8 mouse cellular contexts compared by ENCODE assay signal in the genomic region with DNA sequence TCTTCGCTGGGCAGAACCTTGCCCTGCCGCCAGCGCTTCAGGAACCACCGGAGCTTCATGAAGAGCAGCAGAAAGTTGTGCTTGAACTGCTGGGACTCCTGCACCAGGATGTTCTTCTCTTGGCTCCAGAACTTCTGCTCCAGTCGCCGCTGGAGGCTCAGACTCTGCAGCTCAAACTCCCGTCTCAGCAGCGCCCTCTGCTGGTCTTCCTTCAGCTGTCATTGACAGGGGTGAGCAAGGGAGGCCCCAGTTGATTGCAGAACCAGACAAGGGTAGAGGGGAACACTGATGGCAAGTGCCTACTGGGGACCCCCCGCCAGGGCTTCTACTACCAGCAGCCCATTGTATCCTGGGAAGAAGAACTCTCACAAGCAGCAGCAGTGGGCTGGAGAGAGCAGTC. TPM values are rescaled to one million over a fixed set of nuclear protein-coding genes. Genes with fewer than 3 reads are reported as not detected.
DNase-seq lines count a peak whose midpoint lies in the region; ATAC-seq and TF ChIP-seq lines count a peak whose summit lies in the region.

No protein-coding gene starts in this region.

- no peaks in the 10 kb centered on the region for H3K27me3 ChIP-seq in kidney, adult 2 months (replicated peaks; ENCODE audit: control insufficient read depth, insufficient read depth, low read length)
- H3K27me3 ChIP-seq in liver, adult 2 months (ENCODE audit: control insufficient read depth, insufficient read depth, low read length), result no peaks in the 10 kb centered on the region
- no peaks in the 10 kb centered on the region for H3K27me3 ChIP-seq in neural tube, embryonic 11.5 days (ENCODE audit: control insufficient read depth, insufficient read depth, low read length)
- no peaks in the 10 kb centered on the region for H3K27me3 ChIP-seq in testis, adult 2 months (ENCODE audit: control insufficient read depth, insufficient read depth, low read length)

- TF ChIP-seq POLR2A in kidney, adult 2 months (IDR thresholded peaks at IDR 0.05; ENCODE audit: low read depth, low read length), result no peak
- no peak for TF ChIP-seq POLR2A in liver, adult 2 months (IDR thresholded peaks at IDR 0.05; ENCODE audit: extremely low read depth, insufficient read depth, low read length)
- TF ChIP-seq POLR2A in testis, adult 2 months (IDR thresholded peaks at IDR 0.05; ENCODE audit: control insufficient read depth, low read depth, low read length), result no peak

- 38% methylated on average over 9 of the region's 9 CpGs for WGBS in kidney, adult 2 months
- WGBS in liver, adult 2 months, result 38% methylated on average over 9 of the region's 9 CpGs
- 48% methylated on average over 9 of the region's 9 CpGs for WGBS in neural tube, embryonic 11.5 days

- no peak overlapping the region for H3K27ac ChIP-seq in kidney, adult 2 months (ENCODE audit: insufficient read depth, low read depth, low read length)
- no peak overlapping the region for H3K27ac ChIP-seq in liver, adult 2 months (replicated peaks; ENCODE audit: insufficient read depth, low read depth, low read length)
- H3K27ac ChIP-seq in neural tube, embryonic 11.5 days (ENCODE audit: low read depth, low read length), result no peak overlapping the region
- no peak overlapping the region for H3K27ac ChIP-seq in testis, adult 2 months (ENCODE audit: control insufficient read depth, insufficient read depth, low read depth, low read length)

- no peak overlapping the region for H3K4me3 ChIP-seq in kidney, adult 2 months (ENCODE audit: insufficient read depth, low read depth, low read length)
- H3K4me3 ChIP-seq in liver, adult 2 months (ENCODE audit: insufficient read depth, low read depth, low read length), result no peak overlapping the region
- no peak overlapping the region for H3K4me3 ChIP-seq in neural tube, embryonic 11.5 days (ENCODE audit: low read depth, low read length)
- H3K4me3 ChIP-seq in testis, adult 2 months (ENCODE audit: control insufficient read depth, low read depth, low read length), result no peak overlapping the region

- H3K4me2 ChIP-seq in neural tube, embryonic 11.5 days (ENCODE audit: low read depth), result no peak overlapping the region

- DNase-seq in ovary, postnatal 10 days (ENCODE audit: low spot score), result peak; percentile 63
- no peak for DNase-seq in ovary, adult 18-20 months (ENCODE audit: low spot score)
- DNase-seq in gastrocnemius, postnatal 10 days, result peak; percentile 94
- DNase-seq in kidney, adult 2 months, result peak; percentile 84
- DNase-seq in liver, adult 2 months (ENCODE audit: extremely low read depth, low read depth, low spot score), result peak; percentile 40
- DNase-seq in neural tube, embryonic 11.5 days (ENCODE audit: low spot score), result peak; percentile 81

- no peaks in the 10 kb centered on the region for H3K79me2 ChIP-seq in liver, adult 2 months (ENCODE audit: control insufficient read depth, insufficient read depth, low read length)

- peak; percentile 86 for TF ChIP-seq CTCF in kidney, adult 2 months (conservative IDR thresholded peaks at IDR 0.05; ENCODE audit: insufficient read depth, insufficient read length, low read depth, low read length)
- peak; percentile 95 for TF ChIP-seq CTCF in liver, adult 2 months (IDR thresholded peaks at IDR 0.05; ENCODE audit: low read depth, low read length)
- TF ChIP-seq CTCF in testis, adult 2 months (IDR thresholded peaks at IDR 0.05; ENCODE audit: control insufficient read depth, insufficient read depth, insufficient replicate concordance, low read depth, low read length), result peak; percentile 82; the same call in 1 of the 2 replicates

- no peaks in the 10 kb centered on the region for H3K9me3 ChIP-seq in neural tube, embryonic 11.5 days (ENCODE audit: control insufficient read depth, low read length)

- H3K36me3 ChIP-seq in kidney, adult 2 months (ENCODE audit: control insufficient read depth, insufficient read depth, low read length), result no peaks in the 10 kb centered on the region; the same call in 1 of the 2 replicates
- no peaks in the 10 kb centered on the region; the same call in 1 of the 2 replicates for H3K36me3 ChIP-seq in liver, adult 2 months (ENCODE audit: control insufficient read depth, insufficient read depth, low read length)
- H3K36me3 ChIP-seq in neural tube, embryonic 11.5 days (ENCODE audit: control insufficient read depth, insufficient read depth, low read length), result peaks cover 56% of the 10 kb centered on the region
- no peaks in the 10 kb centered on the region for H3K36me3 ChIP-seq in testis, adult 2 months (ENCODE audit: control insufficient read depth, insufficient read depth, low read length)

- H3K9ac ChIP-seq in liver, adult 2 months (ENCODE audit: low read depth, low read length), result no peak overlapping the region
- no peak overlapping the region for H3K9ac ChIP-seq in neural tube, embryonic 11.5 days (ENCODE audit: low read length)

- ATAC-seq in common myeloid progenitor, adult 5-6 weeks (replicated peaks; ENCODE audit: low read depth, poor library complexity, severe bottlenecking), result peak; percentile 64
- no peak for ATAC-seq in neural tube, embryonic 11.5 days (ENCODE audit: insufficient read depth, low FRiP score, low TSS enrichment)

- no peaks in the 10 kb centered on the region for H3K4me1 ChIP-seq in kidney, adult 2 months (ENCODE audit: control insufficient read depth, insufficient read depth, low read length)
- H3K4me1 ChIP-seq in liver, adult 2 months (ENCODE audit: control insufficient read depth, insufficient read depth, low read length), result no peaks in the 10 kb centered on the region
- H3K4me1 ChIP-seq in neural tube, embryonic 11.5 days (ENCODE audit: control insufficient read depth, insufficient read depth, low read length), result no peaks in the 10 kb centered on the region
- no peaks in the 10 kb centered on the region for H3K4me1 ChIP-seq in testis, adult 2 months (ENCODE audit: control insufficient read depth, insufficient read depth, low read length)

RNA-seq across cellular contexts. Expression of a gene that starts 23.9 kb away (rescaled TPM):
- total RNA-seq in common myeloid progenitor, adult 5-6 weeks (2017), result 29.0 and 42.4 TPM in 2 replicates
- total RNA-seq in gastrocnemius, postnatal 10 days (2021), result 1 to 10 TPM; 5.3 to 6.0 TPM
- 2.0 and 2.4 TPM in 2 replicates for polyA plus RNA-seq in kidney, adult 2 months (2012; rRNA removed)
- total RNA-seq in liver, adult 2 months (2014; rRNA removed), result 1.0 TPM in 2 replicates
- polyA plus RNA-seq in liver, adult 2 months (2012; rRNA removed), result 0.10 and 0.49 TPM in 2 replicates
- 41.6 and 48.7 TPM in 2 replicates for polyA plus RNA-seq in neural tube, embryonic 11.5 days (2014; fragmentation: Nextera tagmentation; extraction: Ambion mirVana)
- polyA plus RNA-seq in testis, adult 2 months (2012; rRNA removed), result 20.9 and 25.9 TPM in 2 replicates

RNA-seq across cellular contexts. Expression of a gene that starts 38.9 kb away (rescaled TPM):
- total RNA-seq in common myeloid progenitor, adult 5-6 weeks (2017), result 41.5 and 42.7 TPM in 2 replicates
- total RNA-seq in gastrocnemius, postnatal 10 days (2021), result 10 to 100 TPM; 22.5 to 26.1 TPM
- polyA plus RNA-seq in kidney, adult 2 months (2012; rRNA removed), result 97.8 and 102 TPM in 2 replicates
- total RNA-seq in liver, adult 2 months (2014; rRNA removed), result 9.1 and 9.7 TPM in 2 replicates
- 17.6 and 20.8 TPM in 2 replicates for polyA plus RNA-seq in liver, adult 2 months (2012; rRNA removed)
- polyA plus RNA-seq in neural tube, embryonic 11.5 days (2014; fragmentation: Nextera tagmentation; extraction: Ambion mirVana), result 54.2 and 58.9 TPM in 2 replicates
- 344 and 368 TPM in 2 replicates for polyA plus RNA-seq in testis, adult 2 months (2012; rRNA removed)

RNA-seq across cellular contexts. Expression of a gene that starts 48.2 kb away (rescaled TPM):
- total RNA-seq in common myeloid progenitor, adult 5-6 weeks (2017), result 5.6 and 7.0 TPM in 2 replicates
- total RNA-seq in gastrocnemius, postnatal 10 days (2021), result 10 to 100 TPM; 15.4 to 20.3 TPM
- polyA plus RNA-seq in kidney, adult 2 months (2012; rRNA removed), result 5.3 and 5.4 TPM in 2 replicates
- 1.0 and 2.6 TPM in 2 replicates for total RNA-seq in liver, adult 2 months (2014; rRNA removed)
- polyA plus RNA-seq in liver, adult 2 months (2012; rRNA removed), result 1.1 and 1.5 TPM in 2 replicates
- 6.6 and 7.6 TPM in 2 replicates for polyA plus RNA-seq in neural tube, embryonic 11.5 days (2014; fragmentation: Nextera tagmentation; extraction: Ambion mirVana)
- 3.3 and 4.5 TPM in 2 replicates for polyA plus RNA-seq in testis, adult 2 months (2012; rRNA removed)

RNA-seq across cellular contexts. Expression of a gene that starts 56.1 kb away (rescaled TPM):
- total RNA-seq in common myeloid progenitor, adult 5-6 weeks (2017), result not detected in 2 replicates
- total RNA-seq in gastrocnemius, postnatal 10 days (2021), result not detected
- 11.3 and 12.2 TPM in 2 replicates for polyA plus RNA-seq in kidney, adult 2 months (2012; rRNA removed)
- total RNA-seq in liver, adult 2 months (2014; rRNA removed), result not detected in 2 replicates
- not detected in 2 replicates for polyA plus RNA-seq in liver, adult 2 months (2012; rRNA removed)
- not detected in 2 replicates for polyA plus RNA-seq in neural tube, embryonic 11.5 days (2014; fragmentation: Nextera tagmentation; extraction: Ambion mirVana)
- polyA plus RNA-seq in testis, adult 2 months (2012; rRNA removed), result 0.41 TPM in 1 of 2 replicates, not detected in the other
